In genomic region chr4:46195781-46196487, GRCm38 (mm10) we compare ENCODE assay signal across 8 mouse cellular contexts. TPM values are rescaled to one million over a fixed set of nuclear protein-coding genes. Genes with fewer than 3 reads are reported as not detected.
DNase-seq lines count a peak whose midpoint lies in the region; ATAC-seq lines count a peak whose summit lies in the region.

Gene Xpa (minus strand): TSS chr4:46196311.

- peak; percentile 97 for DNase-seq in NIH3T3 (ENCODE audit: low read depth)
- DNase-seq in cerebellum, postnatal 10 days = peak; percentile 97 to 99
- DNase-seq in frontal cortex, postnatal 10 days (ENCODE audit: low spot score in 2 of 2) = peak; percentile 91 to 94
- peak; percentile 94 to 98 for DNase-seq in layer of hippocampus, postnatal 14 days (ENCODE audit: low spot score in 2 of 2)
- DNase-seq in lung, postnatal 14 days = peak; percentile 96
- peak; percentile 91 for DNase-seq in retina, adult 2 months (ENCODE audit: low read depth, low spot score)
- peak; percentile 91 to 95 for DNase-seq in thymus, postnatal 36 days

- peak within 1 kb of the TSS; percentile 95 for H3K9ac ChIP-seq in hindbrain, embryonic 12.5 days

- H3K9me3 ChIP-seq in hindbrain, embryonic 12.5 days (replicated peaks) = no peaks in the 10 kb centered on the region

- H3K4me1 ChIP-seq in hindbrain, embryonic 12.5 days = peaks cover 19% of the 10 kb centered on the region

- under 1% methylated on average over 68 of the region's 70 CpGs for WGBS in hindbrain, embryonic 12.5 days

- peaks cover 6% of the 10 kb centered on the region for H3K27me3 ChIP-seq in hindbrain, embryonic 12.5 days

- H3K4me3 ChIP-seq in hindbrain, embryonic 12.5 days = peak within 1 kb of the TSS; percentile 94

- H3K27ac ChIP-seq in hindbrain, embryonic 12.5 days = peak within 1 kb of the TSS; percentile 93

- H3K36me3 ChIP-seq in hindbrain, embryonic 12.5 days = 0 out of 2 replicates have a peak, but pooled peaks cover 2% of the 10 kb centered on the region

- peak within 1 kb of the TSS; percentile 59 for H3K4me2 ChIP-seq in hindbrain, embryonic 12.5 days (replicated peaks)

- peak; percentile 94 for ATAC-seq in hindbrain, embryonic 12.5 days (ENCODE audit: low FRiP score)

RNA-seq across cellular contexts. Expression of gene Xpa, which starts in this region (rescaled TPM):
- 31.3 and 33.1 TPM in 2 replicates for polyA plus RNA-seq in hindbrain, embryonic 12.5 days (2016; fragmentation: Nextera tagmentation; extraction: Ambion mirVana)
- 10 to 100 TPM; 15.5 to 17.6 TPM for total RNA-seq in layer of hippocampus, postnatal 14 days (2021)

Comparison
In these comparisons a context has a peak if more than half of its experiments do, and no peak if none do; other contexts are left out.
1. Peak in every context shown above with its lines: DNase-seq, ATAC-seq, H3K4me3 ChIP-seq and H3K27ac ChIP-seq.